Mouse (Mus musculus): ENCODE measurements around the gene Rlim. TPM values are rescaled to one million over a fixed set of nuclear protein-coding genes. Genes with fewer than 3 reads are reported as not detected.
A peak's percentile ranks its signal among the peaks of the same experiment; 100 is the strongest.

Gene Rlim
- 10 to 100 TPM; 46.4 to 54.6 (median 49.9) TPM for total RNA-seq (2022)

- DNase-seq (ENCODE audit: low spot score in 2 of 2) = peak; percentile 61 to 94
These were observed at the start of gene Rlim for GRCm38 (mm10) chrX:103981169-103981689. Rlim (minus strand) TSS chrX:103981284.

GRCm38 (mm10) chrX:104017196-104017595, 36.1 kb upstream of the Rlim start:
- no peak for DNase-seq (ENCODE audit: low spot score in 2 of 2)

GRCm38 (mm10) chrX:104015048-104015447, 34.0 kb upstream of the Rlim start:
- no peak for DNase-seq (ENCODE audit: low spot score in 2 of 2)

GRCm38 (mm10) chrX:104013318-104013811, 32.3 kb upstream of the Rlim start:
- no peak for DNase-seq (ENCODE audit: low spot score in 2 of 2)

- DNase-seq (ENCODE audit: low spot score in 2 of 2) = no peak
These were observed 13.7 kb upstream of the Rlim start for GRCm38 (mm10) chrX:103994741-103995140.

GRCm38 (mm10) chrX:103993864-103994263, 12.8 kb upstream of the Rlim start:
- DNase-seq (ENCODE audit: low spot score in 2 of 2) = no peak

GRCm38 (mm10) chrX:103991702-103992101, 10.6 kb upstream of the Rlim start:
- no peak for DNase-seq (ENCODE audit: low spot score in 2 of 2)

- DNase-seq (ENCODE audit: low spot score in 2 of 2) = no peak
These were observed 9.3 kb upstream of the Rlim start for GRCm38 (mm10) chrX:103990392-103990791.

- no peak for DNase-seq (ENCODE audit: low spot score in 2 of 2)
These were observed 6.3 kb upstream of the Rlim start for GRCm38 (mm10) chrX:103987215-103987964.

- no peak for DNase-seq (ENCODE audit: low spot score in 2 of 2)
These were observed 5.1 kb upstream of the Rlim start for GRCm38 (mm10) chrX:103986159-103986558.

GRCm38 (mm10) chrX:103984992-103985391, 3.9 kb upstream of the Rlim start:
- no peak for DNase-seq (ENCODE audit: low spot score in 2 of 2)

- no peak for DNase-seq (ENCODE audit: low spot score in 2 of 2)
These were observed 722 bp upstream of the Rlim start for GRCm38 (mm10) chrX:103981806-103982205.

GRCm38 (mm10) chrX:103980590-103981168, 405 bp downstream of the Rlim start:
- DNase-seq (ENCODE audit: low spot score in 2 of 2) = peak; percentile 5 to 15

- no peak for DNase-seq (ENCODE audit: low spot score in 2 of 2)
These were observed 1.0 kb downstream of the Rlim start for GRCm38 (mm10) chrX:103980036-103980435.

GRCm38 (mm10) chrX:103939701-103940100, 41.4 kb downstream of the Rlim start:
- no peak for DNase-seq (ENCODE audit: low spot score in 2 of 2)

- no peak for DNase-seq (ENCODE audit: low spot score in 2 of 2)
These were observed 43.8 kb downstream of the Rlim start for GRCm38 (mm10) chrX:103937333-103937732.

GRCm38 (mm10) chrX:103922436-103922835, 58.6 kb downstream of the Rlim start:
- no peak for DNase-seq (ENCODE audit: low spot score in 2 of 2)

- no peak for DNase-seq (ENCODE audit: low spot score in 2 of 2)
These were observed 62.1 kb downstream of the Rlim start for GRCm38 (mm10) chrX:103918954-103919353.

- DNase-seq (ENCODE audit: low spot score in 2 of 2) = peak; percentile 3 to 10
These were observed 66.3 kb downstream of the Rlim start for GRCm38 (mm10) chrX:103914790-103915189.
